Mouse (Mus musculus) heart, adult 8-10 months (tissue): Measurements from ENCODE around the gene Fam160a1. TPM values are rescaled to one million over a fixed set of nuclear protein-coding genes. Genes with fewer than 3 reads are reported as not detected.

Experiments used
- DNase-seq: peaks from one replicate; pipeline ENCODE4 v3.0.0; 2022; ENCODE audit warnings: low spot score
- total RNA-seq, 4 experiments: library from RNA; stranded (reverse); gene quantifications; 2 replicates each; pipeline ENCODE4 v1.2.4; 2022

Fam160a1 gene
- total RNA-seq, 4 experiments from 2014 or later, result 54.1 to 61.6 (median 58.5) TPM

GRCm38 (mm10) chr3:85748863-85749262, 68.2 kb downstream of the Fam160a1 start:
- no peak for DNase-seq

- no peak for DNase-seq
Measured at GRCm38 (mm10) chr3:85746116-85746515, 71.0 kb downstream of the Fam160a1 start.

- no peak for DNase-seq
Measured at GRCm38 (mm10) chr3:85741767-85742166, 75.3 kb downstream of the Fam160a1 start.

- no peak for DNase-seq
Measured at GRCm38 (mm10) chr3:85738591-85738990, 78.5 kb downstream of the Fam160a1 start.

- DNase-seq, result no peak
Measured at GRCm38 (mm10) chr3:85733939-85734729, 83.0 kb downstream of the Fam160a1 start.

GRCm38 (mm10) chr3:85727171-85727570, 89.9 kb downstream of the Fam160a1 start:
- no peak for DNase-seq

GRCm38 (mm10) chr3:85725971-85726370, 91.1 kb downstream of the Fam160a1 start:
- DNase-seq, result no peak

GRCm38 (mm10) chr3:85725110-85725509, 92.0 kb downstream of the Fam160a1 start:
- DNase-seq, result no peak

- DNase-seq, result no peak
Measured at GRCm38 (mm10) chr3:85722581-85722980, 94.5 kb downstream of the Fam160a1 start.

- DNase-seq, result no peak
Measured at GRCm38 (mm10) chr3:85715764-85716297, 101.3 kb downstream of the Fam160a1 start.

GRCm38 (mm10) chr3:85713936-85714709, 103.0 kb downstream of the Fam160a1 start:
- DNase-seq, result no peak

GRCm38 (mm10) chr3:85710695-85711094, 106.4 kb downstream of the Fam160a1 start:
- no peak for DNase-seq

GRCm38 (mm10) chr3:85707421-85707820, 109.7 kb downstream of the Fam160a1 start:
- peak; percentile 42 for DNase-seq

- DNase-seq, result no peak
Measured at GRCm38 (mm10) chr3:85703141-85703882, 113.8 kb downstream of the Fam160a1 start.

GRCm38 (mm10) chr3:85698496-85698895, 118.6 kb downstream of the Fam160a1 start:
- no peak for DNase-seq

- no peak for DNase-seq
Measured at GRCm38 (mm10) chr3:85695056-85695455, 122.0 kb downstream of the Fam160a1 start.

- DNase-seq, result no peak
Measured at GRCm38 (mm10) chr3:85693013-85693412, 124.1 kb downstream of the Fam160a1 start.

- no peak for DNase-seq
Measured at GRCm38 (mm10) chr3:85691134-85691533, 126.0 kb downstream of the Fam160a1 start.

GRCm38 (mm10) chr3:85688341-85688740, 128.8 kb downstream of the Fam160a1 start:
- DNase-seq, result no peak

- DNase-seq, result peak; percentile 7
Measured at GRCm38 (mm10) chr3:85685271-85685670, 131.8 kb downstream of the Fam160a1 start.

- no peak for DNase-seq
Measured at GRCm38 (mm10) chr3:85683618-85684017, 133.5 kb downstream of the Fam160a1 start.

- no peak for DNase-seq
Measured at GRCm38 (mm10) chr3:85681136-85681535, 136.0 kb downstream of the Fam160a1 start.
